Mouse (Mus musculus) hindbrain, embryonic 11.5 days (tissue): ENCODE data around the gene Plxna2. TPM values are rescaled to one million over a fixed set of nuclear protein-coding genes. Genes with fewer than 3 reads are reported as not detected.

Experiments used
- ATAC-seq: fragments of 200-750 bp; cut with Nextera tagmentation; 2 replicates; pipeline ENCODE4 v1.8.0; 2017; ENCODE audit warnings: mild to moderate bottlenecking, moderate TSS enrichment, moderate library complexity; ENCODE audit not compliant: low FRiP score
- DNase-seq: peaks from one replicate; pipeline ENCODE4 v3.0.0-alpha.2; 2015; ENCODE audit warnings: low spot score
- H3K27ac ChIP-seq: fragments of 300-500 bp; sonication (generic); 2 replicates; pipeline ENCODE4 v1.5.1; 2014; ENCODE audit warnings: mild to moderate bottlenecking, low read depth, low read length
- H3K27me3 ChIP-seq: fragments of 300-500 bp; sonication (generic); 2 replicates; pipeline ENCODE4 v1.6.1; 2014; ENCODE audit warnings: mild to moderate bottlenecking, low read length, moderate library complexity, mixed read lengths; ENCODE audit not compliant: control insufficient read depth, insufficient read depth
- H3K36me3 ChIP-seq: fragments of 300-500 bp; sonication (generic); 2 replicates; pipeline ENCODE4 v1.6.1; 2014; ENCODE audit warnings: mild to moderate bottlenecking, low read length, moderate library complexity, mixed read lengths; ENCODE audit not compliant: control insufficient read depth, insufficient read depth
- H3K4me1 ChIP-seq: fragments of 300-500 bp; sonication (generic); replicated peaks from 2 replicates; pipeline ENCODE4 v1.6.1; 2014; ENCODE audit warnings: low read length, mixed read lengths; ENCODE audit not compliant: control insufficient read depth, insufficient read depth
- H3K4me2 ChIP-seq: fragments of 300-500 bp; sonication (generic); replicated peaks from 2 replicates; pipeline ENCODE4 v1.6.1; 2014; ENCODE audit warnings: mild to moderate bottlenecking, low read depth, low read length
- H3K4me3 ChIP-seq: fragments of 300-500 bp; sonication (generic); 2 replicates; pipeline ENCODE4 v1.5.1; 2014; ENCODE audit warnings: low read depth, low read length
- H3K9ac ChIP-seq: fragments of 300-500 bp; sonication (generic); 2 replicates; pipeline ENCODE4 v1.6.1; 2014; ENCODE audit warnings: low read depth, low read length
- H3K9me3 ChIP-seq: fragments of 300-500 bp; sonication (generic); 2 replicates; pipeline ENCODE4 v1.6.1; 2016; ENCODE audit warnings: low read length; ENCODE audit not compliant: control insufficient read depth
- WGBS: fragments of 180-500 bp; shearing (Covaris S2); extraction: QIAGEN DNeasy Blood & Tissue Kit; methylation state at CpG from one replicate; pipeline ENCODE4 v1.1.7; 2014; 5-methylcytosine and 5-hydroxymethylcytosine counted together
- polyA plus RNA-seq: library from polyadenylated mRNA; unstranded; fragments of >200 nt; fragmentation: Nextera tagmentation; extraction: Ambion mirVana; gene quantifications from 2 replicates; pipeline ENCODE4 v1.2.1, GENCODE M21; 2014

Gene Plxna2
- polyA plus RNA-seq, 1 experiment from 2014 or later, result 25.4 TPM

- WGBS, result 66% methylated on average over 5 of the region's 5 CpGs
- DNase-seq, result no peak
- Histone ChIP-seq H3K36me3 (no peaks in the 10 kb centered on the region), H3K4me3 (no peak overlapping the region), H3K9ac (no peak overlapping the region), H3K4me1 (peaks cover 9% of the 10 kb centered on the region; the same call in 1 of the 2 replicates), H3K27ac (no peak overlapping the region), H3K9me3 (no peaks in the 10 kb centered on the region), H3K27me3 (no peaks in the 10 kb centered on the region), H3K4me2 (no peak overlapping the region)
- no peak for ATAC-seq
These were observed 23.7 kb downstream of the Plxna2 start for GRCm38 (mm10) chr1:194641601-194642301.

- Histone ChIP-seq H3K27ac (no peak overlapping the region), H3K4me2 (no peak overlapping the region), H3K36me3 (no peaks in the 10 kb centered on the region), H3K27me3 (no peaks in the 10 kb centered on the region), H3K4me1 (peaks cover 6% of the 10 kb centered on the region; the same call in 1 of the 2 replicates), H3K9me3 (no peaks in the 10 kb centered on the region), H3K9ac (no peak overlapping the region), H3K4me3 (no peak overlapping the region)
- no peak for DNase-seq
- 60% methylated on average over 1 of the region's 1 CpGs for WGBS
- no peak for ATAC-seq
These were observed 24.3 kb downstream of the Plxna2 start for GRCm38 (mm10) chr1:194642302-194642787.

DNA sequence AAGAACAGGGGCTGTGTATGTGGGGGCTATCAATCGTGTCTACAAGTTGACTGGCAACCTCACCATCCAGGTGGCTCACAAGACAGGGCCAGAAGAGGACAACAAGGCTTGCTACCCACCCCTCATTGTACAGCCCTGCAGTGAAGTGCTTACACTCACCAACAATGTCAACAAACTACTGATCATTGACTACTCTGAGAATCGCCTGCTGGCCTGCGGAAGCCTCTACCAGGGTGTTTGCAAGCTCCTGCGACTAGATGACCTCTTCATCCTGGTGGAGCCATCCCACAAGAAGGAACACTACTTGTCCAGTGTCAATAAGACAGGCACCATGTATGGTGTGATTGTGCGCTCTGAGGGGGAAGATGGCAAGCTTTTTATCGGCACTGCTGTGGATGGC lies 25.9 kb downstream of the Plxna2 start:
- H3K36me3 ChIP-seq, result no peaks in the 10 kb centered on the region
- no peaks in the 10 kb centered on the region for H3K9me3 ChIP-seq
- H3K4me2 ChIP-seq, result no peak overlapping the region
- no peak overlapping the region for H3K4me3 ChIP-seq
- H3K27me3 ChIP-seq, result no peaks in the 10 kb centered on the region
- 0 out of 2 replicates have a peak, but pooled peaks cover 3% of the 10 kb centered on the region for H3K4me1 ChIP-seq
- WGBS, result 89% methylated on average over 6 of the region's 6 CpGs
- H3K27ac ChIP-seq, result no peak overlapping the region
- H3K9ac ChIP-seq, result no peak overlapping the region
- no peak for DNase-seq
- no peak for ATAC-seq

- Histone ChIP-seq H3K9ac (no peak overlapping the region), H3K36me3 (no peaks in the 10 kb centered on the region), H3K27ac (no peak overlapping the region), H3K9me3 (no peaks in the 10 kb centered on the region), H3K4me1 (0 out of 2 replicates have a peak, but pooled peaks cover 3% of the 10 kb centered on the region), H3K4me3 (no peak overlapping the region), H3K27me3 (no peaks in the 10 kb centered on the region), H3K4me2 (no peak overlapping the region)
- DNase-seq (no peak), ATAC-seq (no peak)
- 92% methylated on average over 1 of the region's 1 CpGs for WGBS
These were observed 27.9 kb downstream of the Plxna2 start for GRCm38 (mm10) chr1:194645898-194646297.

DNA sequence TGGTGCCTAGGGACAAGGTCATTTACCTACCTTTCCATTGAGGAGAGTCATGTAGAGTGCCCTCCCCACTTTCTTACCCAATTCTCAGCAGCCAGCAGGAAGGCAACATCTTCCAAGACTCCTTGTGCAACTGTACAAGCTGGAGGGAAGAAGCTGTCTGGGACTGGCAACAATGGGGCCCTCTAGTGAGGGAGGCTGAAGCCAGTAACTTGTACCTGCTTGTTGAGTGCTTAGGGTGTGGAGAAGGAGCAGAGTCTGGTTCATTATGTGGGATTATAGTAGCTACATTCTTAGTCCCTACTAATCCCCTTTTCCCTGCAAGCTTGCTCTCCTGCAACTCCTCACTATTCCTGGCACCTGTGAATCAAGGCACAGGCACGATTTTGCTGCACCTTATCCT lies 32.1 kb downstream of the Plxna2 start:
- Histone ChIP-seq H3K27me3 (no peaks in the 10 kb centered on the region), H3K4me2 (no peak overlapping the region), H3K9ac (no peak overlapping the region), H3K4me3 (no peak overlapping the region), H3K4me1 (no peaks in the 10 kb centered on the region), H3K36me3 (peaks cover 2% of the 10 kb centered on the region; the same call in 1 of the 2 replicates), H3K27ac (no peak overlapping the region), H3K9me3 (no peaks in the 10 kb centered on the region)
- WGBS, result 72% methylated on average over 1 of the region's 1 CpGs
- DNase-seq, result no peak
- ATAC-seq, result no peak

GRCm38 (mm10) chr1:194650566-194650965 lies 32.5 kb downstream of the Plxna2 start:
- no peak overlapping the region for H3K4me2 ChIP-seq
- H3K27me3 ChIP-seq, result no peaks in the 10 kb centered on the region
- H3K4me3 ChIP-seq, result no peak overlapping the region
- H3K4me1 ChIP-seq, result no peaks in the 10 kb centered on the region
- H3K27ac ChIP-seq, result no peak overlapping the region
- WGBS, result 87% methylated on average over 2 of the region's 2 CpGs
- H3K9me3 ChIP-seq, result no peaks in the 10 kb centered on the region
- H3K36me3 ChIP-seq, result peaks cover 2% of the 10 kb centered on the region; the same call in 1 of the 2 replicates
- no peak for ATAC-seq
- DNase-seq, result no peak
- no peak overlapping the region for H3K9ac ChIP-seq

- H3K9me3 ChIP-seq, result no peaks in the 10 kb centered on the region
- peaks cover 2% of the 10 kb centered on the region; the same call in 1 of the 2 replicates for H3K36me3 ChIP-seq
- no peaks in the 10 kb centered on the region for H3K27me3 ChIP-seq
- 85% methylated on average over 3 of the region's 3 CpGs for WGBS
- H3K4me1 ChIP-seq, result no peaks in the 10 kb centered on the region
- ATAC-seq (no peak), DNase-seq (no peak)
- H3K9ac ChIP-seq, result no peak overlapping the region
- H3K4me3 ChIP-seq, result no peak overlapping the region
- H3K4me2 ChIP-seq, result no peak overlapping the region
- no peak overlapping the region for H3K27ac ChIP-seq
These were observed 34.0 kb downstream of the Plxna2 start for GRCm38 (mm10) chr1:194651987-194652386.

GRCm38 (mm10) chr1:194658459-194659160 lies 40.6 kb downstream of the Plxna2 start:
- no peaks in the 10 kb centered on the region for H3K9me3 ChIP-seq
- 85% methylated on average over 1 of the region's 1 CpGs for WGBS
- no peaks in the 10 kb centered on the region for H3K36me3 ChIP-seq
- no peak overlapping the region for H3K27ac ChIP-seq
- no peaks in the 10 kb centered on the region for H3K27me3 ChIP-seq
- H3K4me2 ChIP-seq, result no peak overlapping the region
- ATAC-seq (no peak), DNase-seq (no peak)
- no peaks in the 10 kb centered on the region for H3K4me1 ChIP-seq
- no peak overlapping the region for H3K9ac ChIP-seq
- no peak overlapping the region for H3K4me3 ChIP-seq
